Mouse (Mus musculus) CH12.LX (cell line): ENCODE measurements around the gene Gm6408. TPM values are rescaled to one million over a fixed set of nuclear protein-coding genes. Genes with fewer than 3 reads are reported as not detected.

Source experiments
- DNase-seq: peaks from one replicate; pipeline ENCODE4 v3.0.0-alpha.2; 2013; ENCODE audit errors: extremely low read depth
- H3K27ac ChIP-seq: 2 replicates; pipeline ENCODE4 v1.5.1; 2012; ENCODE audit warnings: low read depth, mild to moderate bottlenecking, control low read depth, moderate library complexity; ENCODE audit not compliant: insufficient read depth
- H3K27me3 ChIP-seq: replicated peaks from 2 replicates; pipeline ENCODE3; 2012; ENCODE audit warnings: inconsistent platforms
- H3K36me3 ChIP-seq, 2 experiments: replicated peaks in 1 of 2; 2 replicates each; pipeline versions ENCODE3 to v1.6.1; 2012; ENCODE audit warnings: inconsistent platforms in 1 of 2, low read length in 1 of 2, mild to moderate bottlenecking in 1 of 2, mixed read lengths in 1 of 2, moderate library complexity in 1 of 2; ENCODE audit not compliant: control insufficient read depth in 1 of 2, insufficient read depth in 1 of 2
- H3K4me1 ChIP-seq, 2 experiments: 2 replicates each; pipeline ENCODE4 v1.6.1; 2012; ENCODE audit warnings: inconsistent platforms in 1 of 2, moderate library complexity in 1 of 2; ENCODE audit not compliant: insufficient read depth in 2 of 2, control insufficient read depth in 1 of 2
- H3K4me2 ChIP-seq: 2 replicates; pipeline ENCODE4 v1.6.1; 2012; ENCODE audit warnings: low read depth, mild to moderate bottlenecking, control low read depth; ENCODE audit not compliant: poor library complexity, insufficient read depth, severe bottlenecking
- H3K4me3 ChIP-seq, 3 experiments: fragments of 150-350 bp in 1 of 3; sonication (generic) in 1 of 3; replicated peaks in 1 of 3; 2 replicates each; pipeline versions ENCODE3 to v1.5.1; 2011 to 2012; ENCODE audit warnings: low read depth in 2 of 3, low read length in 2 of 3, mild to moderate bottlenecking in 2 of 3, moderate library complexity in 2 of 3, control low read depth in 1 of 3, improper control_type of control experiment in 1 of 3, inconsistent platforms in 1 of 3, mixed read lengths in 1 of 3; ENCODE audit not compliant: poor library complexity in 1 of 3
- H3K79me2 ChIP-seq: replicated peaks from 2 replicates; pipeline ENCODE4 v1.6.1; 2012; ENCODE audit warnings: mild to moderate bottlenecking, moderate library complexity; ENCODE audit not compliant: control insufficient read depth, poor library complexity, insufficient read depth, severe bottlenecking; ENCODE audit errors: extremely low read depth
- H3K9ac ChIP-seq: 2 replicates; pipeline ENCODE4 v1.6.1; 2012; ENCODE audit warnings: low read depth, mild to moderate bottlenecking, control low read depth, moderate library complexity; ENCODE audit not compliant: insufficient read depth
- H3K9me3 ChIP-seq: replicated peaks from 2 replicates; pipeline ENCODE3; 2012; ENCODE audit warnings: low read length, inconsistent platforms, mixed read lengths
- BHLHE40 ChIP-seq: IDR thresholded peaks from 2 replicates; pipeline ENCODE4 v1.6.1; 2011; ENCODE audit warnings: mild to moderate bottlenecking, low read depth, low read length, improper control_type of control experiment
- E2F4 ChIP-seq: IDR thresholded peaks from 2 replicates; pipeline ENCODE4 v1.6.1; 2011; ENCODE audit warnings: low read depth, low read length, improper control_type of control experiment; ENCODE audit not compliant: insufficient replicate concordance
- EP300 ChIP-seq: IDR thresholded peaks from 2 replicates; pipeline ENCODE4 v1.6.1; 2011; ENCODE audit warnings: low read length, improper control_type of control experiment
- ETS1 ChIP-seq: conservative IDR thresholded peaks from 2 replicates; pipeline ENCODE4 v1.6.1; 2012; ENCODE audit warnings: low read depth, mild to moderate bottlenecking, inconsistent platforms, low read length, improper control_type of control experiment, moderate library complexity
- HCFC1 ChIP-seq: IDR thresholded peaks from 2 replicates; pipeline ENCODE4 v1.6.1; 2012; ENCODE audit warnings: low read depth, mild to moderate bottlenecking, inconsistent platforms, low read length, improper control_type of control experiment
- IRF4 ChIP-seq: IDR thresholded peaks from 2 replicates; pipeline ENCODE4 v1.6.1; 2014; ENCODE audit warnings: low read depth, mild to moderate bottlenecking, inconsistent platforms, low read length, improper control_type of control experiment
- JUN ChIP-seq: IDR thresholded peaks from 2 replicates; pipeline ENCODE4 v1.6.1; 2011; ENCODE audit warnings: low read depth, mild to moderate bottlenecking, low read length, improper control_type of control experiment, moderate library complexity; ENCODE audit not compliant: insufficient read depth
- JUND ChIP-seq: conservative IDR thresholded peaks from 2 replicates; pipeline ENCODE4 v1.6.1; 2011; ENCODE audit warnings: low read depth, low read length, improper control_type of control experiment
- MXI1 ChIP-seq: IDR thresholded peaks from 2 replicates; pipeline ENCODE4 v1.6.1; 2011; ENCODE audit warnings: mild to moderate bottlenecking, low read depth, low read length, improper control_type of control experiment
- NELFE ChIP-seq: IDR thresholded peaks from 2 replicates; pipeline ENCODE4 v1.6.1; 2011; ENCODE audit warnings: low read depth, low read length, improper control_type of control experiment
- PAX5 ChIP-seq: IDR thresholded peaks from 2 replicates; pipeline ENCODE4 v1.6.1; 2012; ENCODE audit warnings: low read length, inconsistent platforms, mixed read lengths
- RCOR1 ChIP-seq: conservative IDR thresholded peaks from 2 replicates; pipeline ENCODE4 v1.6.1; 2012; ENCODE audit warnings: low read depth, mild to moderate bottlenecking, inconsistent platforms, low read length, improper control_type of control experiment
- SIN3A ChIP-seq: IDR thresholded peaks from 2 replicates; pipeline ENCODE4 v1.6.1; 2012; ENCODE audit warnings: low read length, improper control_type of control experiment, inconsistent platforms
- SMC3 ChIP-seq: IDR thresholded peaks from 2 replicates; pipeline ENCODE4 v1.6.1; 2011; ENCODE audit warnings: low read depth, low read length, improper control_type of control experiment
- TBP ChIP-seq: conservative IDR thresholded peaks from 2 replicates; pipeline ENCODE4 v1.6.1; 2011; ENCODE audit warnings: low read depth, low read length, improper control_type of control experiment
- TCF12 ChIP-seq: IDR thresholded peaks from 2 replicates; pipeline ENCODE4 v1.6.1; 2014; ENCODE audit warnings: low read depth, mild to moderate bottlenecking, inconsistent platforms, low read length, improper control_type of control experiment
- UBTF ChIP-seq: IDR thresholded peaks from 2 replicates; pipeline ENCODE4 v1.6.1; 2012; ENCODE audit warnings: low read depth, mild to moderate bottlenecking, inconsistent platforms, low read length, improper control_type of control experiment, moderate library complexity
- ZC3H11A ChIP-seq: IDR thresholded peaks from 2 replicates; pipeline ENCODE4 v1.6.1; 2012; ENCODE audit warnings: low read depth, mild to moderate bottlenecking, inconsistent platforms, low read length, improper control_type of control experiment
- ZMIZ1 ChIP-seq: IDR thresholded peaks from 2 replicates; pipeline ENCODE4 v1.6.1; 2012; ENCODE audit warnings: low read depth, mild to moderate bottlenecking, inconsistent platforms, low read length, improper control_type of control experiment
- ZNF384 ChIP-seq: IDR thresholded peaks from 2 replicates; pipeline ENCODE4 v1.6.1; 2012; ENCODE audit warnings: low read depth, low read length, improper control_type of control experiment, inconsistent platforms
- dilution Hi-C: fragments of 300-500 bp; cut with MboI; formaldehyde crosslinking; loops from 2 replicates; pipeline ENCODE4 v1.14.3; 2020; ENCODE audit warnings: low sequenced_read_pairs; ENCODE audit not compliant: extremely low pct_unique_long_range_greater_than_20kb, extremely low pct_ligation_motif_present
- in situ Hi-C: fragments of 300-500 bp; cut with MboI; formaldehyde crosslinking; loops from 3 replicates; pipeline ENCODE4 v1.14.3; 2019; ENCODE audit warnings: low sequenced_read_pairs, low pct_ligation_motif_present, low pct_unique_long_range_greater_than_20kb, mixed read lengths
- polyA plus RNA-seq: library from polyadenylated mRNA; unstranded; fragments of >175 nt; gene quantifications from 2 replicates; pipeline ENCODE4 v1.2.1, GENCODE M21; 2012; ENCODE audit warnings: low read depth; ENCODE audit not compliant: insufficient read length
- total RNA-seq, 2 experiments: library from RNA; depleted of rRNA; stranded (reverse); fragments of 300-350 nt in 1 of 2; fragments of >200 nt in 1 of 2; gene quantifications; 2 replicates each; pipeline ENCODE4 v1.2.3; 2012 to 2014

The Gm6408 gene
- total and polyA plus RNA-seq, 3 experiments: not detected

- in situ Hi-C loops (no loop called here), dilution Hi-C loops (no loop called here)
- no peak overlapping the region for H3K9ac ChIP-seq
- H3K4me2 ChIP-seq: no peak overlapping the region
- no peak overlapping the region for H3K27ac ChIP-seq
- TF ChIP-seq HCFC1 (no peak), PAX5 (no peak), ZMIZ1 (no peak), E2F4 (no peak), EP300 (no peak), ZC3H11A (no peak), MXI1 (no peak), ZNF384 (no peak), TCF12 (no peak), UBTF (no peak), JUND (no peak), SMC3 (no peak), RCOR1 (no peak), ETS1 (no peak), IRF4 (no peak), BHLHE40 (no peak), SIN3A (no peak), JUN (no peak), TBP (no peak)
- no peaks in the 10 kb centered on the region for H3K36me3 ChIP-seq
- no peaks in the 10 kb centered on the region for H3K4me1 ChIP-seq
- H3K4me3 ChIP-seq: no peak overlapping the region
- peaks cover 9% of the 10 kb centered on the region for H3K9me3 ChIP-seq
- H3K27me3 ChIP-seq: peaks cover 32% of the 10 kb centered on the region
- no peak for DNase-seq
- no peaks in the 10 kb centered on the region for H3K79me2 ChIP-seq
Observed at GRCm38 (mm10) chr5:146442767-146443166, 39.0 kb upstream of the Gm6408 start.

DNA sequence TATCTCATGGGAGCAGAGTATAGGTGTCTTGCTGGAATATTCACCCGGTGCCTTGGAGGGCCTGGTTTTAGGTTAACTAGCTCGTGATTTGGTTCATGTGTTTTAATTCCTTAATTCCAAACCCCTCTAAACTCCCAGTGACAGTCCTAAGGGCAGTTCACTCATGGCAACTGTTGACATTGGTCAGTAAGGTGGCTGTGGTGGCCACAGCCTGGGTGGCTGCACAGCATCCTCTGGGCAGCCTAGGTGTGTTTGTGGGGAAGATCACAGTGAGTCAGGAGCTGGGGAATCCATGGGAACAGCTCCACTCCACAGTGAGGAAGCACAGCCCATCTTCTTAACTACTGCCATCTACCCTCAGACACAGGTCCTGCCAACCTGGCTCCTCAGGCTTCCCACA, 35.1 kb upstream of the Gm6408 start:
- Histone ChIP-seq H3K36me3 (no peaks in the 10 kb centered on the region), H3K4me3 (no peak overlapping the region), H3K27ac (no peak overlapping the region)
- in situ Hi-C loops: no loop called here
- DNase-seq: no peak
- no peak for TF ChIP-seq NELFE
- TF ChIP-seq ZNF384: no peak
- no peak for TF ChIP-seq MXI1
- TF ChIP-seq JUN: no peak
- TF ChIP-seq, all 38 proteins: peak for 0
- no peak overlapping the region for H3K9ac ChIP-seq
- no peaks in the 10 kb centered on the region for H3K4me1 ChIP-seq
- no peaks in the 10 kb centered on the region for H3K79me2 ChIP-seq
- dilution Hi-C loops: no loop called here
- no peaks in the 10 kb centered on the region for H3K9me3 ChIP-seq
- no peak overlapping the region for H3K4me2 ChIP-seq
- H3K27me3 ChIP-seq: peaks cover 33% of the 10 kb centered on the region
